Mouse (Mus musculus) olfactory bulb, adult 2 months (tissue): Measurements from ENCODE around the gene Lrrc58.

Experiments used
- CTCF ChIP-seq: fragments of 200-500 bp; IDR thresholded peaks from 2 replicates; pipeline ENCODE4 v1.5.1; 2012; ENCODE audit warnings: low read depth, mild to moderate bottlenecking, low read length, moderate library complexity; ENCODE audit not compliant: insufficient read depth
- POLR2A ChIP-seq: fragments of 200-500 bp; IDR thresholded peaks from 2 replicates; pipeline ENCODE4 v1.6.1; 2012; ENCODE audit warnings: mild to moderate bottlenecking, low read depth, low read length, moderate library complexity; ENCODE audit not compliant: insufficient read depth

- TF ChIP-seq CTCF (no peak), POLR2A (no peak)
These were observed 30.6 kb upstream of the Lrrc58 start for GRCm38 (mm10) chr16:37837571-37837970.
